Mouse (Mus musculus) embryonic fibroblast, embryonic 13.5 days (primary cell): ENCODE results near the gene Sft2d2.

Experiments used
- CTCF ChIP-seq: IDR thresholded peaks from 2 replicates; pipeline ENCODE4 v1.5.1; 2011; ENCODE audit warnings: mild to moderate bottlenecking, control low read depth, low read length, moderate library complexity, borderline replicate concordance; ENCODE audit not compliant: insufficient read depth
- POLR2A ChIP-seq: IDR thresholded peaks from 2 replicates; pipeline ENCODE4 v1.6.1; 2011; ENCODE audit warnings: low read depth, mild to moderate bottlenecking, control low read depth, low read length, moderate library complexity

DNA sequence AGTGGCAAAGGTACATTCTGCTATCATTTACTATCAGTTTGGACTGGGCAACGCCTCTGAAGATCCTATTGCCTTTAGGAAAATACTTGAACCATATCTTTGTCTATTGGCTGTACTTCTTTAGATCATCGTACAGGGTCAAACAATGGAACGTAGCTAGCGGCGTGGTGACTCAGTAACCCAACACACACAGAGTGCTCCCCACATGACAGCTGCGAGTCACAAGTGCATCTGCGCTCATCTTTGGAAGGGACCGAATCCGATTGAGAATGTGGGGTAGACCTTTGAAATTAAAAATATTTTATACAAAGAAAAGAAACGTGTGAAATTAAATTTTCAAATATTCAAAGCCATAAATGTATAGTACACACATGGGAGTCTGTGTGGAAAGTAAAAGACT lies 35.4 kb downstream of the Sft2d2 start:
- TF ChIP-seq POLR2A (no peak), CTCF (no peak)
